Mouse (Mus musculus) c-Kit-positive CD71-negative TER-119-negative erythroid progenitor cells, embryonic 14.5 days (primary cell): ENCODE results near the gene Tpm3.

Experiments used
- DNase-seq: peaks from one replicate; pipeline ENCODE4 v3.0.0-alpha.2; 2013; ENCODE audit warnings: low read depth

Gene Tpm3

GRCm38 (mm10) chr3:90136660-90137059 is 64.2 kb downstream of the Tpm3 start:
- DNase-seq = no peak

- no peak for DNase-seq
Observed at GRCm38 (mm10) chr3:90137606-90138005, 65.2 kb downstream of the Tpm3 start.

GRCm38 (mm10) chr3:90139962-90140361 is 67.5 kb downstream of the Tpm3 start:
- DNase-seq = no peak

GRCm38 (mm10) chr3:90145461-90145860 is 73.0 kb downstream of the Tpm3 start:
- no peak for DNase-seq

- DNase-seq = no peak
Observed at GRCm38 (mm10) chr3:90146651-90147050, 74.2 kb downstream of the Tpm3 start.
